Mouse (Mus musculus): ENCODE data around the gene Arhgap32. TPM values are rescaled to one million over a fixed set of nuclear protein-coding genes. Genes with fewer than 3 reads are reported as not detected.

Arhgap32 gene
- total and polyA plus RNA-seq, 3 experiments, result 0.06 to 0.15 TPM; not detected in 1

DNA sequence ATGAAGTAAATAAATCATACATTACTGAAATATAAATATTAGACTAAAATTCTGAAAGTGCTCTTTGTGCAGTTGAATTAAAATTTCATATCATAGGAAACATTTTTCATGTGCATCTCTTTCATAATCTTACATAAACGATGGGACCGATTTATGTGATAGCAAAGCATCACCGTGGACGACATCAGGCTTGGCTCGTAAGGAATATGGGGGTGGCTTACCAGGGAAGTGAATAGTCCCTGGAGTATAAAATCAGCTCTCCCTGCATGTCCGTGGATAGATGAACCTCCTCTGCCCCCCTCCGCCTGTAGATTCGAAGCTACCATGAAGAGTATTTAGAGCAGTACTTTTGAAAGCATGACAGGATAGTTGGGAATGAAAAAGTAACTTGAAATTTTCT lies 11.3 kb upstream of the Arhgap32 start:
- Histone ChIP-seq H3K4me3 (ENCODE audit: control insufficient read depth in 1 of 2, insufficient read depth in 1 of 2, low read depth in 2 of 2, low read length in 2 of 2) (no peak overlapping the region), H3K79me2 (ENCODE audit: control insufficient read depth, insufficient read depth, low read length, poor library complexity) (no peaks in the 10 kb centered on the region), H3K4me1 (ENCODE audit: control insufficient read depth in 1 of 2, insufficient read depth in 2 of 2, low read length in 2 of 2) (no peaks in the 10 kb centered on the region), H3K27me3 (ENCODE audit: control insufficient read depth in 1 of 2, insufficient read depth in 2 of 2, low read length in 2 of 2) (peaks cover under 1 to 4% of the 10 kb centered on the region in 2 experiments; a peak in 3 of 4 replicates), H3K27ac (ENCODE audit: control insufficient read depth, low read depth, low read length) (no peak overlapping the region), H3K36me3 (ENCODE audit: control insufficient read depth in 1 of 2, insufficient read depth in 2 of 2, low read length in 2 of 2) (no peaks in the 10 kb centered on the region), H3K9ac (ENCODE audit: control insufficient read depth, low read depth, low read length, poor library complexity, severe bottlenecking) (no peak overlapping the region), H3K9me3 (replicated peaks; ENCODE audit: insufficient read depth, low read length) (no peaks in the 10 kb centered on the region)
- no peak for DNase-seq (ENCODE audit: low read depth, low spot score)
- no peak for TF ChIP-seq CHD1 (IDR thresholded peaks at IDR 0.05; ENCODE audit: low read depth, low read length)
- no peak for TF ChIP-seq HCFC1 (IDR thresholded peaks at IDR 0.05; ENCODE audit: low read depth, low read length)
- TF ChIP-seq USF2 (IDR thresholded peaks at IDR 0.05; ENCODE audit: borderline replicate concordance in 1 of 2, insufficient read depth in 1 of 2, low read depth in 1 of 2, low read length in 2 of 2), result no peak
- TF ChIP-seq ZKSCAN1 (IDR thresholded peaks at IDR 0.05; ENCODE audit: low read depth, low read length), result no peak
- TF ChIP-seq ELF1 (IDR thresholded peaks at IDR 0.05; ENCODE audit: low read depth, low read length), result no peak
- no peak for TF ChIP-seq SMC3 (IDR thresholded peaks at IDR 0.05; ENCODE audit: low read depth, low read length)
- no peak for TF ChIP-seq ZNF384 (IDR thresholded peaks at IDR 0.05; ENCODE audit: low read depth, low read length)
- TF ChIP-seq POLR2AphosphoS5 (IDR thresholded peaks at IDR 0.05; ENCODE audit: borderline replicate concordance, low read depth, low read length), result no peak
- TF ChIP-seq JUND (IDR thresholded peaks at IDR 0.05; ENCODE audit: low read depth, low read length), result no peak
- no peak for TF ChIP-seq MAFK (IDR thresholded peaks at IDR 0.05; ENCODE audit: borderline replicate concordance, low read depth, low read length)
- no peak for TF ChIP-seq GABPA (IDR thresholded peaks at IDR 0.05; ENCODE audit: low read depth, low read length)
- no peak for TF ChIP-seq MYB (IDR thresholded peaks at IDR 0.05; ENCODE audit: low read depth, low read length)
- no peak for TF ChIP-seq MYC (IDR thresholded peaks at IDR 0.05; ENCODE audit: low read depth, low read length)
- TF ChIP-seq TCF12 (IDR thresholded peaks at IDR 0.05; ENCODE audit: low read depth, low read length), result no peak
- no peak for TF ChIP-seq TAL1 (IDR thresholded peaks at IDR 0.05; ENCODE audit: low read length)

DNA sequence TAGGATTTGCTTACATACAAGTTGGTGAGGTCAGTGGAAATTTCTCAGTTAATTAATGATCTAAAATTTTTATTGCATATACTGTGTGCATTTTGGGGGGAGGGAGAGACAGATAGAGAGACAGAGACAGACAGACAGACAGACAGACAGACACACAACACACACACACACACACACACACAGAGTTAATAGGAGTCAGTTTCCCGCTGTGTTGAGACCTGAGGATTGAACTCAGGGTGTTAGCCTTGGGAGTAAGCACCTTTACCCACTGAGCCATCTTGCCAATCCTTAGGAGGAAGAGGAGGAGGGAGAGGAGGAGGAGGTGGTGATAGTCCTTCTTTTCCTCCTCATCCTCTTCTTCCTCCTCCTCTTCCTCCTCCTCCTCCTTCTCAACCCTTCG lies 5.6 kb upstream of the Arhgap32 start:
- Histone ChIP-seq H3K36me3 (ENCODE audit: control insufficient read depth in 1 of 2, insufficient read depth in 2 of 2, low read length in 2 of 2) (no peaks in the 10 kb centered on the region), H3K9me3 (replicated peaks; ENCODE audit: insufficient read depth, low read length) (no peaks in the 10 kb centered on the region), H3K27ac (ENCODE audit: control insufficient read depth, low read depth, low read length) (no peak overlapping the region), H3K79me2 (ENCODE audit: control insufficient read depth, insufficient read depth, low read length, poor library complexity) (no peaks in the 10 kb centered on the region), H3K4me3 (ENCODE audit: control insufficient read depth in 1 of 2, insufficient read depth in 1 of 2, low read depth in 2 of 2, low read length in 2 of 2) (no peak overlapping the region), H3K27me3 (ENCODE audit: control insufficient read depth in 1 of 2, insufficient read depth in 2 of 2, low read length in 2 of 2) (peaks cover 8% of the 10 kb centered on the region in 2 experiments; a peak in 3 of 4 replicates), H3K9ac (ENCODE audit: control insufficient read depth, low read depth, low read length, poor library complexity, severe bottlenecking) (no peak overlapping the region), H3K4me1 (ENCODE audit: control insufficient read depth in 1 of 2, insufficient read depth in 2 of 2, low read length in 2 of 2) (no peaks in the 10 kb centered on the region)
- no peak for TF ChIP-seq JUND (IDR thresholded peaks at IDR 0.05; ENCODE audit: low read depth, low read length)
- no peak for TF ChIP-seq NELFE (IDR thresholded peaks at IDR 0.05; ENCODE audit: low read depth, low read length)
- TF ChIP-seq CTCF (IDR thresholded peaks at IDR 0.05 in 2 of 3, conservative IDR thresholded peaks at IDR 0.05 in 1 of 3; ENCODE audit: control insufficient read depth in 1 of 3, insufficient read depth in 1 of 3, low read depth in 2 of 3, low read length in 3 of 3, poor library complexity in 1 of 3, severe bottlenecking in 1 of 3), result no peak
- no peak for TF ChIP-seq USF2 (IDR thresholded peaks at IDR 0.05; ENCODE audit: borderline replicate concordance in 1 of 2, insufficient read depth in 1 of 2, low read depth in 1 of 2, low read length in 2 of 2)
- TF ChIP-seq TBP (IDR thresholded peaks at IDR 0.05; ENCODE audit: low read depth, low read length), result no peak
- TF ChIP-seq TAL1 (IDR thresholded peaks at IDR 0.05; ENCODE audit: low read length), result no peak
- TF ChIP-seq SMC3 (IDR thresholded peaks at IDR 0.05; ENCODE audit: low read depth, low read length), result no peak
- no peak for TF ChIP-seq ZNF384 (IDR thresholded peaks at IDR 0.05; ENCODE audit: low read depth, low read length)
- DNase-seq (ENCODE audit: low read depth, low spot score), result no peak
